Mouse (Mus musculus) megakaryocyte-erythroid progenitor cell, adult 5 weeks (primary cell): ENCODE data around the gene Sft2d1. TPM values are rescaled to one million over a fixed set of nuclear protein-coding genes. Genes with fewer than 3 reads are reported as not detected.

Experiments
- polyA plus RNA-seq: library from polyadenylated mRNA; stranded (reverse); fragments of >175 nt; gene quantifications from 2 replicates; pipeline ENCODE4 v1.2.3, GENCODE M21; 2012

The Sft2d1 gene
- 79.9 and 89.3 TPM in 2 replicates for polyA plus RNA-seq

GRCm38 (mm10) chr17:8310838-8311614 is at the start of gene Sft2d1:
Gene Sft2d1 (plus strand): TSS chr17:8311102.

DNA sequence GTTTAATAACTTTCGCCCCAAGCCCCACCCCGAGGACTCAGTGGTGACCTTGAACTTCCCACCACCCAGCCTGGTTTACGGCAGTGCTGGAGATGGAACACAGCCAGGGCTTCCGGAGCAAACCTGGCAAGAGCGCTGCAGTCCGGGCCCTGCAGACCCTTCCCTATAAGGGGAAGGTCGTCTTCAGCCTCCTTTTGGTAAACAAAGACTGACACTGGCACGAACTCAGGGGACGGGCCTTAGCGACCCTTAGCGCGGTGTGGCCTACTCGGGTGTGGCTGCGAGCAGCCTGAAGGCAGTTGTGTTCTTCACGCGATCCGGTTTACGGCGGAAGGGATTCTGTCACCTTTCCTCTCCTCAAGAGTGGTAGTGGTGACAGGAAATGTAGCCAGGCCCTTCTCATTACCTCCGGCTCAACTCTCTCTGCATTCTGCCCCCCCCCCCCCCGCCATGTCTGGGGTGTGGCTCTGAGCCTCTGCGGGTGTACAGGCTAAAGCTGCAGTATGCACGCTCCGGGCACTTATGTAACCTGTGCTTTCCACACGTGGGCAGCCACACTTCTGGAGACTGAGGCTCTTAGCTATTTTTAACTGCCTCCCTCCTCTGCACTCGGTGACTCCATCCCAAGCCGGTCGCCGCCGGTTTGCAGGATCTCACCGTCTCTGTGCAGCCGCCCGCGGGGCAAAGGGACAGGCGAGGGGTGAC is 27.9 kb upstream of the Sft2d1 start, which contains the start of gene Mpc1:
Gene Mpc1 (plus strand): TSS at position 84 of the 705 bp plus-strand sequence.

GRCm38 (mm10) chr17:8337159-8337558 is 26.3 kb downstream of the Sft2d1 start, which contains the start of gene Prr18:
Gene Prr18 (plus strand): TSS chr17:8337459.

GRCm38 (mm10) chr17:8355692-8356091 is 44.8 kb downstream of the Sft2d1 start, which contains the start of gene T2:
Gene T2 (plus strand): TSS chr17:8355992.

Other genes with a start within 250 kb of the Sft2d1 start
- gene Gm49673, start 163.3 kb upstream of the Sft2d1 start, polyA plus RNA-seq, result not detected in 2 replicates
- 80.2 and 107 TPM in 2 replicates for gene Rnaset2a, start 163.0 kb upstream of the Sft2d1 start, polyA plus RNA-seq
- 10.9 and 17.9 TPM in 2 replicates for gene Fgfr1op, start 145.6 kb upstream of the Sft2d1 start, polyA plus RNA-seq
- not detected in 2 replicates for gene Ccr6, start 75.1 kb upstream of the Sft2d1 start, polyA plus RNA-seq
- 36.6 and 39.4 TPM in 2 replicates for gene Mpc1, start 28.2 kb upstream of the Sft2d1 start, polyA plus RNA-seq
- gene Prr18, start 26.4 kb downstream of the Sft2d1 start, polyA plus RNA-seq, result 0.22 and 0.80 TPM in 2 replicates
- gene T2, start 44.9 kb downstream of the Sft2d1 start, polyA plus RNA-seq, result 0.11 TPM in 1 of 2 replicates, not detected in the other
- 0.15 TPM in 1 of 2 replicates, not detected in the other for gene T, start 123.3 kb downstream of the Sft2d1 start, polyA plus RNA-seq
- gene Pde10a, start 214.3 kb downstream of the Sft2d1 start, polyA plus RNA-seq, result 0.49 and 1.5 TPM in 2 replicates